Mouse (Mus musculus): Measurements from ENCODE around the gene Cep41.

DNA sequence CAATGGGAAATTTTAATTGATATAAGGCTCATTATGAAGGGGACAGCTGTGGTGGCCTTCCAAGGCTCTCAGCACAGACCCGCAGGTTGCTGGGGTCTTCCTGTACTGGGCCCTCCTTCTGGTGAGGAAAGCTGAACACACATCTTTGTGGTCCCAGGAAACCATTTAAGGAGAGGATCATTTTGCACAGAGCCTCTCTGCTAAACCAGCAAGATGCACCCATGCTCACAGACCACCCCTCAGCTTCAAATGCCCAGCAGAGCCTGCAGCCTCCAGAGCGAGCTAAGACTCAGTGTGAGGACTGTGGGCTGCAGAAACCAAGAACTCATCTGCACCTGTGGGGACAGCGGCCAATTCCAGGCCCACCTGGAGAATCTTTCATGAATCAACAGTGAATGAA, 38.6 kb downstream of the Cep41 start:
- TF ChIP-seq POLR2A (IDR thresholded peaks at IDR 0.05; ENCODE audit: borderline replicate concordance, extremely low read depth, low read depth, low read length): no peak
- no peak for TF ChIP-seq CTCF (IDR thresholded peaks at IDR 0.05; ENCODE audit: insufficient read depth, low read length)

Data from lung, adult 2 months (tissue).